Mouse (Mus musculus): ENCODE results near the gene Uqcr11.

Gene Uqcr11

DNA sequence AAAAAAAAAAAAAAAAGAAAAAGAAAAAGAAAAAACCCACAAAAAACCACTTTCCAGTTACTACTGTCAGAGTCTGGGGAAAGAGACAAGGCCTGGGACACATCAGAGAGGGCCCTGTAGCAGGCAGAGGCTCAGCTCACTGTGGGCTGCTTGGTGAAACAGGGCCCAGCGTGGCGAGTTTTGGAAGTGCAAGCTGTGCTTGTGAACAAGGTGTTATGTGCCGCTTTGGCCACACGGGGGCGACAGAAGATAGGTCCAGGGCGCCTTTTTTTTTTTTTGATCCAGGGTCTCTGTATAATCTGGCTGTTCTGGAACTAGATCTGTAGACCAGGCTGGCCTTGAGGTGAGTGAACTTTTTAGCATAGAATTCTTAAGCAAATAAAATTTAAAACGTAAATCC is 30.5 kb downstream of the Uqcr11 start:
- peak; percentile 80 for DNase-seq (ENCODE audit: low read depth, low spot score)

DNA sequence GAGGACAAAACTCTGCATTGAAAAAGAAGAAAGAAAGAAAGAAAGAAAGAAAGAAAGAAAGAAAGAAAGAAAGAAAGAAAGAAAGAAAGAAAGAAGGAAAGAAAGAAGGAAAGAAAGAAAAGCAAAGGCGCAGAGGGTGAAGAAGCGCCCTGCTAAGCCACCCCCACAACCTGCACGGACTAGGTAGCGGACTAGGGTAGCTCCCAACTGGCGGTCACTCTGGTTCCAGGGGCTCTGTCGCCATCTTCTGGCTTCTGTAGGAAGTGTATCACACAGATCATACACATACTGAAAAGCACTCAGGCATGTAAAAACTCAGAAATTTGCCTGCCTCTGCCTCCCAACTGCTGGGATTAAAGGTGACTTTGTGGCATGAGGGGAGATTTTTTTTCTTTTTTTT is 32.6 kb downstream of the Uqcr11 start:
- no peak for DNase-seq (ENCODE audit: low read depth, low spot score)

DNA sequence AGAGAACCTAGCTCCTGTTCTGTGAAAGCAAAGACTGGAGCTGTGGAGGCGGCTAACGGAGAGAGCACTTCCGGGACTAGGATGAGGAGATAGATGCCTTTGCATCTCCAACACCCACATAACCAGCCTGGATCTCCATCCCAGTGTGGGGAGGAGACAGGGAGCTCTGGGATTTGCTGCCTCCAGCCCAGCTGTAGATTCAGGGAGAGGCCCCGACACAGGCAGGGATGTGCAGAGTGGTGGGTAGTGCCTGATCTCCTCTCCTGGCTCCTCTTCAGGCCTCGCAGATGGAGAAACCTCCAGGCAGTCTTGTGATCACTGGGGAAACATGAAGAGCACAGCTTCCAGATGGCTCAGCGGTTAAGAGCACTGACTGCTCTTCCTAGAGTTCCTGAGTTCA is 33.9 kb downstream of the Uqcr11 start:
- no peak for DNase-seq (ENCODE audit: low read depth, low spot score)

DNA sequence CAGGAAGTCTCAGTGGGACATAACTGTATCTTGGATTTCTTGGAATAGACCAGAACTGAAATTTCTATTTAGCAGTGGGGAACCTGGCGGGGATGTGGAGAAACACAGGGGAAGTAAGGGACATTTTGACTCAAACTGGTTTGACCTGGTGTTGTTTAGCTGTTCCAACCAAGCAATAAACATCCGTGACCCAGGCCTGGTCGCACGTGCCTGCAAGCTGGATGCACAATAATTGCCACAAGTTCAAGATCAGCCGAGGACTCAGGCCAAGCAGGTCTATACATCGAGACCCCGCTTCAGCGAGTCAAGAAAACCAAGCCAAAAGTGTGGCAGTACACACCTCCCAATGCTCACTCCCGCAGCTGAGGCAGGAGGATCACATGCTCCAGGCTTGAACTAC is 34.6 kb downstream of the Uqcr11 start:
- no peak for DNase-seq (ENCODE audit: low read depth, low spot score)

DNA sequence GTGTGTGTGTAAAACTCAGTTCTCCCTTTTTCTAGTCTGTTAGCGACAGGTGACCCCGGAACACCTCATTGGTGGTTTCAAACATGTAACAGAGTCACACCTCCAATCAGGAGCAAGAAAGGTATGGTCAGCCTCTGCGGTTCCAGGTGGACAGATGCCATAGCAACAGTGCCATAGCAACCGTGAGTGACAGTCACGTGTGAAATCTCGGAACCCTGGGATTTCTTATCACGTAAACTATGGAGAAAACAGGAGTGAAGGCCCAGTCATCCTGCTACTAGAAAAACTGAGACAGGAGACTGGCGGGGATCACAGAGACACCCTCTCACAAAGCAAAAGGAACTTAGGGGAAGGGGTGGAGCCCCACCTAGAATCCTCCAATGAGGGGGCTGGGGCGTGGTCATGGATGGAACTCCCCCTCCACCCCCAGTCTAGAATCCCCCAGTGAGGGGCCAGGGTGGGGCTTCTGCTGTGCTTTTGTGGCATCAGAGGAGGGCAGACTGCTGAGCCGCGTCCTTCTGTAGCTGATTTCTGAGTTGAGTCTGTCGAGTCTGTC is 35.1 kb downstream of the Uqcr11 start:
- no peak for DNase-seq (ENCODE audit: low read depth, low spot score)

DNA sequence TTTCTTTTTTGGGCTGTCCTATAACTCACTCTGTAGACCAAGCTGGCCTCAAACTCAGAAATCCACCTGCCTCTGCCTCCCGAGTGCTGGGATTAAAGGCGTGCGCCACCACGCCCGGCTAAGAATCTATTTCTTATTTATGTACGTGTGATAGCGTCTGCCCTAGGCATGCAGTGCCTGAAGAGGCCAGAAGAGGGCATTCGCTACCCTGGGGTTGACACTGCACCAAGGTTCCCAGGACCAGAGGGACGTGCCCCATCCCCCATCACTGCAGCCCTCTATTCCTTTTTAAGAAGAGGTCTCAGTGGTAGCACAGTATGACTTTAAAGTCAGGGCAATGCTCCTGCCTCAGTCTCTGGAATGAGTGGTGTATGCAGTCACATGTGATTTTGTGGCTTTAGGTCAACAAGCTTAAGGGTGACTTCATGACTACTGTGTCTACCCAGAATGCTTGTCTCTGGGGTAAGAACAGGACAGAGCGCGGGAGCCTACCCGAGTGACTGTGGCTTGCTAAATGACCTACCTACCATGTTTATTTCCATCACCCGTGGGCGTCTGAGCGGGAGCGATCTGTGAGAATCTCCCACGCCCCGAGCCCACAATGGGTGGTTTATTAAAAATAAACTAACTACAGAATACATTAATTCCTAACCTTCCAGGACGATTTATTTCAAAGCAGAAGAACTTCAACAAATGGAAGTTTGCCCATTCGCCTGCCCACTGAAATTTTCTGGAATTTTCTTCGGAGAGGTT is 36.5 kb downstream of the Uqcr11 start:
- DNase-seq (ENCODE audit: low read depth, low spot score) = no peak

DNA sequence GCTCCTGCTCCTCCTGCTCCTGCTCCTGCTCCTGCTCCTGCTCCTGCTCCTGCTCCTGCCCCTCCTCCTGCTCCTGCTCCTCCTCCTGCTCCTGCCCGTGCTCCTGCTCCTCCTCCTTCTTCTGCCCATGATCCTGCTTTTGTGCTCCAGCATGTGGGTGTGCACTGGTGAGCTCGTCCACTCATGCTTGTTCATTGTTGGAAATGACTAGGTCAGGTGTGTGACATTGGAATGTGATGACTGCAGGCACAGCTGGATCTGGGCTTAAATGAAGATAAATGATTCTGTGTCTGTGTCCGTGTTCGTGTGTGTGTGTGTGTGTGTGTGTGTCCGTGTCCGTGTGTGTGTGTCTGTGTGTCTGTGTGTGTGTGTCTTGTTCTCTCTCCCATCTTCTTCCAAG is 38.2 kb downstream of the Uqcr11 start:
- no peak for DNase-seq (ENCODE audit: low read depth, low spot score)

DNA sequence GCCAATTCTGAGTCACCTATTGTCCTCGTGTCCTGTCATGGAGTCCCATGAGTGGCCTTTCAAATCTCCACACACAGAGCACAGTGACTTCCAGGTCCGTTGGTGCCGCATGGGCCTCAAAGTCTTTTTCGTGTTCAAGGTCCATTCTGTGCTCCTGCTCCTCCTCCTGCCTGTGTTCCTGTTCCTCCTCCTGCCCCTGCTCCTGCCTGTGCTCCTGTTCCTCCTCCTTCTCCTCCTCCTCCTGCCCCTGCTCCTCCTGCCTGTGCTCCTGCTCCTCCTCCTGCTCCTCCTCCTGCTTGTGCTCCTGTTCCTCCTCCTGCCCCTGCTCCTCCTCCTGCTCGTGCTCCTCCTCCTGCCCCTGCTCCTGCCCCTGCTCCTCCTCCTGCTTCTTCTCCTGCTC is 38.7 kb downstream of the Uqcr11 start:
- no peak for DNase-seq (ENCODE audit: low read depth, low spot score)

DNA sequence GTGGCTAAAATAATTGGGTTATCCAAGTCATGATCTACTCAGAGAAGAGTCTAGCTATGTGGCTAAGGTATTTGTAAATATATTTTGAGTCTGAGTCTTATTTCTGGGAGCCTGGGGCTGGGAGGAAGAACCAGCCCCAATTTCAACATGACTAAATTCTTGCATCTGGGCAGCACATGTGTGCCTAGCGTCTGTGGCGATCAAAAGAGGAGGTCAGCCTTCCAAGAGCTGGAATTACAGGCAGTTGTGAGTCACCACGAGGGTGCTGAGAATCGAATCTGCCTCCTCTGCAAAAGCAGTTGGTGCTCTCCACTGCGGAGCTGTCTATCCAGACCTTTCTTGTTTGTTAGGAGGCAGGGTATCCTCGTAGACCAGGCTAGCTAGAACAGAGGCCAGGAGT is 40.9 kb downstream of the Uqcr11 start:
- DNase-seq (ENCODE audit: low read depth, low spot score) = no peak

DNA sequence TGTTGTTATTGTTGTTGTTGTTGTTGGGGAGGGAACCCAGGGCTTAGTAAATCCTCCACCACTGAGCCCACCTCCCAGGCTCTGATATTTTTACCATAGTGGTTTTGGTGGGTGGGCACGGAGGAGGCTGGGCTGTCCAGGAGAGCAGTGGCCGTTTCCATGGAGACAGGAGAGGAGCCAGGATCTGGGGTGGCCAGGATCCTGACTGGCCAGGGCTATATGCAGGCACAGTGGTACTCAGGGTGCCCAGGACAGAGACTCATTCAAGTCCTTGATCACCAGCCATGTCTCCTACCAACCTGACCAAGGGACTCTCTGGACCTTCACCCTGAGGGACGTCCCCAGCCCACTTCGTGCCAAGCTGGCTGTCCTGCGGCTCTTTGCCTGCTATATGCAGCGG is 42.9 kb downstream of the Uqcr11 start:
- DNase-seq (ENCODE audit: low read depth, low spot score) = no peak

DNA sequence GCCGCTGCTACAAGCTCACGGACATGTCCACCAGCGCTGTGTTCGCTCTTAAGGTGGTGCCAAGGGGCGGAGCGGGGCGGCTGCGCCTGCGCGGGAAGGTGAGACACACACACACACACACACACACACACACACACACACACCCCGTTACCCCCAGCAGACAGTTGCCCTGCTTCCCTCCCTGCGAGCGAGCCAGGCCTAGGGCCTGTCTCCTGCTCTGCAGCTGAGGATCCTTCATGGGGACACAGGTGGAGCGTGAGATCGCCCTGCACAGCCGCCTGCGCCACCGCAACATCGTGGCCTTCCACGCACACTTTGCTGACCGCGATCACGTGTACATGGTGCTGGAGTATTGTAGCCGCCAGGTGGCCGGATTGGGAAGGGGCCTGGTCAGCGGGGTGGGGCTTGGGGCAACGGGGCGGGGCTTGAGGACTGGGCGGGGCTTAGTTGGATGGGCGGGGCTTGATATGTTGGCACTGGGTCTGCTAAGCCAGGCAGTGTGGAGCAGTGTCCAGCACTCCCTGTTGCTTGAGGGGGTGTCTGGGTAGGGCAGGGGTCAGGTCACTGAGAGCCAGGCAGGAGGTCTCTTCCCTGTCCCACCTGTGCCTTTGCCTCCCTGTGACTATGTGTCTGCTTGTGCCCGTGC is 48.5 kb downstream of the Uqcr11 start:
- no peak for DNase-seq (ENCODE audit: low read depth, low spot score)

DNA sequence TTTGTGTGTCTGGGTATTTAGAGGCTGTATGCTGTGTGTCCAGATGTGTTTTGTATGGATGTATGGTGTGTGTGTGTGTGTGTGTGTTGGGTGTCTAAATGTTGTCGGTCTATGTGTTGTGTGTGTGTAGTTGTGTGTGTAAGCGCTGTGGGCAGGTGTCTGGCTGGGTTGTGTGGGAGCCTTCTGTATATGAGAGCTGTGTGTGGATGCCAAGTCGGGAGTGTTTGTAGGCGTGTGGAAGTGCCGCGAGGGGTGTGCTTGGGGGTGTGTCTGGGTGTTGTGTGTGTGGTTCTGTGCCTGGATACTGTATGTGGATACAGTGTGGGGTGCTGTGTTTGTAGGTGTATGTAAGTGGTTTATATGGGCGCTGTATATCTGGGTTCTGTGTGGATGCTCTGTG is 49.3 kb downstream of the Uqcr11 start:
- DNase-seq (ENCODE audit: low read depth, low spot score) = no peak

DNA sequence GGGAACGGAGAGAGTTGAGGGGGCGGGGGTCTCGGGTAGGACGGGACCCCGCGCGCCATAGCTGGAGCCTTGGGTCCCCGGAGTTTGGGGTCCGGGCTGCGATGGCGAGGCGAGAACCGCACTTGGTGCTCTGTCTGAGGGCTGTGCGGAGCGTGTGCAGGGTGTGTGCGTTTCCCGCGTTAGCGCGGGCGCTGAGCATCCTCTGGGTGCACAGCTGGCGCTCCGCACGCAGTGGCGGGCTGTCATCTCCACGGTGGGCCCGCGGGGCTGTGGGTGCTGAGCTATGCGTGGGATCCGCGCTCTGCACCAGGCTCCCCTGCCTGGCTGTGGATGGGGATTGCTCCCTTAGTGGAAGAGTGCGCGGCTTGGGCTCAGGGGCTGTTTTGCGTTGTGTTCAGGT is 49.9 kb downstream of the Uqcr11 start:
- DNase-seq (ENCODE audit: low read depth, low spot score) = no peak

DNA sequence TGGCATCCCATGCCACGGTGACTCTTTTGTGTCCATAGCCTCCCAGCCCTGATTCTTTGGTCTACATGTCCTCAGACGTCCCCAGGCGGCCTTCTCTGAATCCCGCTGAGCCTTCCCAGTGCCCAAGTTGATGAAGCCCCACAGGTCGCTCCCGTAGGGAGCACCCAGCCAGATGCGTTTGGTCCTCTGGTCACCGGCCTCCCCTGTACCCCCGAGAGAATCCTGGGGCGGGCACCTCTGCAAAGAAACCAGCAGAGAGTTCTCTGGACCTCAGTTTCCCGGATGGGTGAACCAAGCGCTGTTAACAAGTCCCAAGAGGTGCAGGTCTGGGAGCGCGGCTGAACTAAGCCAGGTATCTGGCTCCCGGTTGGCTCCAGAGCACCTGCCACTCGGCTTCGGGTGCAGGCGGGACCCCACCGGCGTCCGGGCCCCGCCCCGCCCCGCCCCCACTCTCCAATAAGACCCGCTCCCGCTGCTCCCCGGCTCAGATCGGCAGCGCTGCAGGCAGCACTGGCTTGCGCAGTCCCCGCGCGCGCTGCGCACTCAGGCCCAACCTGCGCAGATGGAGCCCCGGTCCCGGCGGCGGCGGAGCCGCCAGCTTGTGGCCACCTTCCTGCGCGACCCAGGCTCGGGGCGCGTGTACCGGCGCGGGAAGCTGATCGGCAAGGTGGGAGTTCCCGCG is 50.5 kb downstream of the Uqcr11 start, which contains the start of gene Plk5:
TSS of gene Plk5 (plus strand) at position 459 of the 682 bp plus-strand sequence.
- DNase-seq (ENCODE audit: low read depth, low spot score) = no peak

DNA sequence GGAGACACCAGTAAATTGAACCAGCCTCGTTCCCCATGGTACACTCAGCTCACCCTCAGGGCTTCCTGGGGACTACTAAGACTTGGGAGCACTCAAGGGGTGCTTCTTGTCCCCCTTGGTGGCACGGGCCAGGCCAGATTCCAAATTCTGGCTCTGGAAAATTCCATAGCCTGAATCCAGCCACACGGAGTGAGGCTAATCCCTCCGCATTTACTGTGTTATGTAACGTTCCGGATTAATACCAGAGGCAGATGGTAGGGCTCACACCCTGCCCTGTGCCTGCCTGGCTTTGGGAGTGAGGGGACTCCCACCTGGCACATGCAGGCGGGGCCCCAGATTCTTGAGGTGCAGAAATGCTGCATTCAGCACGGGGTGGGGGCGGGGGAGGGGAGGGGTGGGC is 51.2 kb downstream of the Uqcr11 start:
- DNase-seq (ENCODE audit: low read depth, low spot score) = no peak

Data from WW6 (cell line).